Mouse (Mus musculus) erythroblast, embryonic 14.5 days (primary cell): ENCODE data around the gene Ntf3.

Experiments used
- GATA1 ChIP-seq: IDR thresholded peaks from 2 replicates; pipeline ENCODE4 v1.6.1; 2012; ENCODE audit warnings: low read length, inconsistent platforms, mixed read lengths
- TAL1 ChIP-seq: IDR thresholded peaks from 3 replicates; pipeline ENCODE4 v1.6.1; 2012; ENCODE audit warnings: low read length, inconsistent platforms, mixed read lengths

- no peak for TF ChIP-seq TAL1
- no peak for TF ChIP-seq GATA1
Measured at GRCm38 (mm10) chr6:126160067-126160411, 6.7 kb downstream of the Ntf3 start.
